Mouse (Mus musculus): ENCODE measurements at regions not wholly inside any gene's neighbourhood (a gene's known extent, or its start where the extent isn't known, plus 50 kb on each side); places are given as distances from the start of the nearest gene placed in this dataset.

- no peaks in the 10 kb centered on the region for H3K9me3 ChIP-seq
- H3K27ac ChIP-seq: no peak overlapping the region
- no peaks in the 10 kb centered on the region for H3K27me3 ChIP-seq
- H3K4me1 ChIP-seq (replicated peaks): peaks cover 48% of the 10 kb centered on the region
- no peak for ATAC-seq
- no peaks in the 10 kb centered on the region for H3K36me3 ChIP-seq
- H3K9ac ChIP-seq (replicated peaks): no peak overlapping the region
- H3K4me2 ChIP-seq (replicated peaks): peak overlapping the region; percentile 32
- peak overlapping the region; percentile 1; the same call in 1 of the 2 replicates for H3K4me3 ChIP-seq (replicated peaks)
- 91% methylated on average over 16 of the region's 16 CpGs for WGBS
Measured at GRCm38 (mm10) chr2:116810116-116810515, 68.4 kb upstream of the Tmco5 start.

- Histone ChIP-seq H3K9ac (replicated peaks) (0 out of 2 replicates have a peak overlapping the region, but pooled peaks have one; percentile 1), H3K27me3 (peaks cover 3% of the 10 kb centered on the region; the same call in 1 of the 2 replicates), H3K36me3 (no peaks in the 10 kb centered on the region), H3K9me3 (no peaks in the 10 kb centered on the region), H3K4me2 (replicated peaks) (peak overlapping the region; percentile 25), H3K4me1 (replicated peaks) (peaks cover 51% of the 10 kb centered on the region), H3K4me3 (replicated peaks) (no peak overlapping the region), H3K27ac (peak overlapping the region; percentile 31; the same call in 1 of the 2 replicates)
- WGBS: 18% methylated on average over 13 of the region's 13 CpGs
- ATAC-seq: no peak
Measured at GRCm38 (mm10) chr2:116812869-116813558, 65.5 kb upstream of the Tmco5 start.

- peak overlapping the region; percentile 22; the same call in 1 of the 2 replicates for H3K27ac ChIP-seq
- no peak overlapping the region for H3K4me3 ChIP-seq (replicated peaks)
- no peak for ATAC-seq
- WGBS: 45% methylated on average over 5 of the region's 5 CpGs
- no peaks in the 10 kb centered on the region for H3K9me3 ChIP-seq
- H3K4me1 ChIP-seq (replicated peaks): peaks cover 49% of the 10 kb centered on the region
- H3K9ac ChIP-seq (replicated peaks): 0 out of 2 replicates have a peak overlapping the region, but pooled peaks have one; percentile 1
- H3K4me2 ChIP-seq (replicated peaks): peak overlapping the region; percentile 25
- no peaks in the 10 kb centered on the region for H3K36me3 ChIP-seq
- H3K27me3 ChIP-seq: peaks cover 3% of the 10 kb centered on the region; the same call in 1 of the 2 replicates
Measured at GRCm38 (mm10) chr2:116813559-116813895, 65.0 kb upstream of the Tmco5 start.

GRCm38 (mm10) chr2:116817134-116817533 lies 61.4 kb upstream of the Tmco5 start:
- WGBS: 21% methylated on average over 6 of the region's 6 CpGs
- H3K9me3 ChIP-seq: no peaks in the 10 kb centered on the region
- no peak overlapping the region for H3K4me3 ChIP-seq (replicated peaks)
- H3K4me1 ChIP-seq (replicated peaks): peaks cover 58% of the 10 kb centered on the region
- ATAC-seq: no peak
- H3K27me3 ChIP-seq: peaks cover 3% of the 10 kb centered on the region; the same call in 1 of the 2 replicates
- H3K9ac ChIP-seq (replicated peaks): no peak overlapping the region; the same call in 1 of the 2 replicates
- peak overlapping the region; percentile 45 for H3K4me2 ChIP-seq (replicated peaks)
- no peaks in the 10 kb centered on the region for H3K36me3 ChIP-seq
- H3K27ac ChIP-seq: peak overlapping the region; percentile 65

GRCm38 (mm10) chr2:116817561-116817960 lies 60.9 kb upstream of the Tmco5 start:
- peak overlapping the region; percentile 45 for H3K4me2 ChIP-seq (replicated peaks)
- H3K9me3 ChIP-seq: no peaks in the 10 kb centered on the region
- no peak overlapping the region for H3K9ac ChIP-seq (replicated peaks)
- WGBS: 21% methylated on average over 9 of the region's 9 CpGs
- peak overlapping the region; percentile 65 for H3K27ac ChIP-seq
- H3K36me3 ChIP-seq: no peaks in the 10 kb centered on the region
- H3K4me3 ChIP-seq (replicated peaks): no peak overlapping the region
- H3K27me3 ChIP-seq: peaks cover 3% of the 10 kb centered on the region; the same call in 1 of the 2 replicates
- no peak for ATAC-seq
- H3K4me1 ChIP-seq (replicated peaks): peaks cover 56% of the 10 kb centered on the region

- Histone ChIP-seq H3K27me3 (peaks cover 3% of the 10 kb centered on the region; the same call in 1 of the 2 replicates), H3K4me1 (replicated peaks) (peaks cover 51% of the 10 kb centered on the region), H3K27ac (peak overlapping the region; percentile 75), H3K9me3 (no peaks in the 10 kb centered on the region), H3K4me2 (replicated peaks) (0 out of 2 replicates have a peak overlapping the region, but pooled peaks have one; percentile 12), H3K9ac (replicated peaks) (peak overlapping the region; percentile 36; the same call in 1 of the 2 replicates), H3K36me3 (no peaks in the 10 kb centered on the region), H3K4me3 (replicated peaks) (no peak overlapping the region)
- 28% methylated on average over 2 of the region's 2 CpGs for WGBS
- no peak for ATAC-seq
Measured at GRCm38 (mm10) chr2:116818550-116818949, 59.9 kb upstream of the Tmco5 start.

- H3K36me3 ChIP-seq: no peaks in the 10 kb centered on the region
- H3K4me3 ChIP-seq (replicated peaks): no peak overlapping the region
- H3K9ac ChIP-seq (replicated peaks): no peak overlapping the region
- 20% methylated on average over 13 of the region's 13 CpGs for WGBS
- peak overlapping the region; percentile 32 for H3K4me2 ChIP-seq (replicated peaks)
- peaks cover 45% of the 10 kb centered on the region for H3K4me1 ChIP-seq (replicated peaks)
- H3K27ac ChIP-seq: peak overlapping the region; percentile 75
- no peak for ATAC-seq
- peaks cover 3% of the 10 kb centered on the region; the same call in 1 of the 2 replicates for H3K27me3 ChIP-seq
- no peaks in the 10 kb centered on the region for H3K9me3 ChIP-seq
Measured at GRCm38 (mm10) chr2:116819016-116819687, 59.3 kb upstream of the Tmco5 start.

- H3K27me3 ChIP-seq: peaks cover 3% of the 10 kb centered on the region; the same call in 1 of the 2 replicates
- no peaks in the 10 kb centered on the region for H3K9me3 ChIP-seq
- H3K4me3 ChIP-seq (replicated peaks): peak overlapping the region; percentile 5; the same call in 1 of the 2 replicates
- peak overlapping the region; percentile 39 for H3K4me2 ChIP-seq (replicated peaks)
- H3K4me1 ChIP-seq (replicated peaks): peaks cover 41% of the 10 kb centered on the region
- peak overlapping the region; percentile 58 for H3K27ac ChIP-seq
- WGBS: 29% methylated on average over 13 of the region's 13 CpGs
- H3K9ac ChIP-seq (replicated peaks): peak overlapping the region; percentile 10
- H3K36me3 ChIP-seq: no peaks in the 10 kb centered on the region
- peak; percentile 74 for ATAC-seq
Measured at GRCm38 (mm10) chr2:116820831-116821745, 57.4 kb upstream of the Tmco5 start.

All from midbrain, embryonic 13.5 days (tissue).